Mouse (Mus musculus): Measurements from ENCODE around the gene Otulinl. TPM values are rescaled to one million over a fixed set of nuclear protein-coding genes. Genes with fewer than 3 reads are reported as not detected.

The Otulinl gene
- total RNA-seq, 1 experiment = 1.7 TPM

- no peak overlapping the region for H3K27ac ChIP-seq (ENCODE audit: insufficient read depth, low read depth, low read length, poor library complexity, severe bottlenecking)
- TF ChIP-seq HCFC1 (IDR thresholded peaks at IDR 0.05; ENCODE audit: borderline replicate concordance, insufficient read depth, low read length) (no peak), CHD2 (IDR thresholded peaks at IDR 0.05; ENCODE audit: low read depth, low read length) (no peak), MAFK (IDR thresholded peaks at IDR 0.05; ENCODE audit: insufficient read depth, low read depth, low read length) (no peak), ZNF384 (IDR thresholded peaks at IDR 0.05; ENCODE audit: low read depth, low read length) (no peak), ZC3H11A (IDR thresholded peaks at IDR 0.05; ENCODE audit: borderline replicate concordance, low read depth, low read length) (no peak)
- no peak for DNase-seq (ENCODE audit: low read depth, low spot score)
- no peaks in the 10 kb centered on the region for H3K9me3 ChIP-seq (ENCODE audit: control insufficient read depth, insufficient read depth, low read depth, low read length)
- in situ Hi-C loops (cut with MboI; ENCODE audit: low sequenced_read_pairs in 2 of 2, unreplicated experiment in 2 of 2) = no loop called here
- no peak overlapping the region for H3K9ac ChIP-seq (ENCODE audit: insufficient read depth, low read depth, low read length, poor library complexity, severe bottlenecking)
- no peak overlapping the region for H3K4me3 ChIP-seq (ENCODE audit: insufficient read depth in 1 of 2, low read depth in 1 of 2, low read length in 2 of 2, poor library complexity in 1 of 2, severe bottlenecking in 1 of 2)
- H3K36me3 ChIP-seq (ENCODE audit: control insufficient read depth, insufficient read depth, low read length, poor library complexity, severe bottlenecking) = no peaks in the 10 kb centered on the region
- H3K4me1 ChIP-seq (ENCODE audit: control insufficient read depth in 2 of 2, insufficient read depth in 2 of 2, low read length in 2 of 2, poor library complexity in 1 of 2) = no peaks in the 10 kb centered on the region; a peak in 1 of 4 replicates
Observed at GRCm38 (mm10) chr15:27641171-27641570, 40.2 kb downstream of the Otulinl start.

GRCm38 (mm10) chr15:27633941-27634900 is 47.2 kb downstream of the Otulinl start:
- Histone ChIP-seq H3K27ac (ENCODE audit: insufficient read depth, low read depth, low read length, poor library complexity, severe bottlenecking) (no peak overlapping the region), H3K36me3 (ENCODE audit: control insufficient read depth, insufficient read depth, low read length, poor library complexity, severe bottlenecking) (no peaks in the 10 kb centered on the region), H3K4me3 (ENCODE audit: insufficient read depth in 1 of 2, low read depth in 1 of 2, low read length in 2 of 2, poor library complexity in 1 of 2, severe bottlenecking in 1 of 2) (no peak overlapping the region), H3K4me1 (ENCODE audit: control insufficient read depth in 2 of 2, insufficient read depth in 2 of 2, low read length in 2 of 2, poor library complexity in 1 of 2) (peaks cover 0 to 5% of the 10 kb centered on the region in 2 experiments; a peak in 1 of 4 replicates), H3K9ac (ENCODE audit: insufficient read depth, low read depth, low read length, poor library complexity, severe bottlenecking) (no peak overlapping the region), H3K9me3 (ENCODE audit: control insufficient read depth, insufficient read depth, low read depth, low read length) (no peaks in the 10 kb centered on the region)
- no peak for DNase-seq (ENCODE audit: low read depth, low spot score)
- in situ Hi-C loops (cut with MboI; ENCODE audit: low sequenced_read_pairs in 2 of 2, unreplicated experiment in 2 of 2) = no loop called here
- TF ChIP-seq MAFK (IDR thresholded peaks at IDR 0.05; ENCODE audit: insufficient read depth, low read depth, low read length) (no peak), ZNF384 (IDR thresholded peaks at IDR 0.05; ENCODE audit: low read depth, low read length) (no peak), HCFC1 (IDR thresholded peaks at IDR 0.05; ENCODE audit: borderline replicate concordance, insufficient read depth, low read length) (no peak), CHD2 (IDR thresholded peaks at IDR 0.05; ENCODE audit: low read depth, low read length) (no peak), ZC3H11A (IDR thresholded peaks at IDR 0.05; ENCODE audit: borderline replicate concordance, low read depth, low read length) (no peak)

GRCm38 (mm10) chr15:27630601-27631383 is 50.6 kb downstream of the Otulinl start, which contains the start of gene Otulin:
Gene Otulin (minus strand): TSS chr15:27630693.
- peak; percentile 96 for DNase-seq (ENCODE audit: low read depth, low spot score)
- peaks cover 4% of the 10 kb centered on the region; the same call in 1 of the 2 replicates for H3K36me3 ChIP-seq (ENCODE audit: control insufficient read depth, insufficient read depth, low read length, poor library complexity, severe bottlenecking)
- in situ Hi-C loops (cut with MboI; ENCODE audit: low sequenced_read_pairs in 2 of 2, unreplicated experiment in 2 of 2) = no loop called here
- H3K9me3 ChIP-seq (ENCODE audit: control insufficient read depth, insufficient read depth, low read depth, low read length) = no peaks in the 10 kb centered on the region
- H3K4me3 ChIP-seq (ENCODE audit: insufficient read depth in 1 of 2, low read depth in 1 of 2, low read length in 2 of 2, poor library complexity in 1 of 2, severe bottlenecking in 1 of 2) = peak within 1 kb of the TSS; percentile 82 to 95
- no peak for TF ChIP-seq ZNF384 (IDR thresholded peaks at IDR 0.05; ENCODE audit: low read depth, low read length)
- no peak for TF ChIP-seq MAFK (IDR thresholded peaks at IDR 0.05; ENCODE audit: insufficient read depth, low read depth, low read length)
- peak; percentile 55; the same call in 1 of the 2 replicates for TF ChIP-seq CHD2 (IDR thresholded peaks at IDR 0.05; ENCODE audit: low read depth, low read length)
- TF ChIP-seq HCFC1 (IDR thresholded peaks at IDR 0.05; ENCODE audit: borderline replicate concordance, insufficient read depth, low read length) = peak; percentile 68; the same call in 1 of the 2 replicates
- no peak for TF ChIP-seq ZC3H11A (IDR thresholded peaks at IDR 0.05; ENCODE audit: borderline replicate concordance, low read depth, low read length)
- no peak within 1 kb of the TSS; the same call in 1 of the 2 replicates for H3K27ac ChIP-seq (ENCODE audit: insufficient read depth, low read depth, low read length, poor library complexity, severe bottlenecking)
- peak within 1 kb of the TSS; percentile 91 for H3K9ac ChIP-seq (ENCODE audit: insufficient read depth, low read depth, low read length, poor library complexity, severe bottlenecking)
- H3K4me1 ChIP-seq (ENCODE audit: control insufficient read depth in 2 of 2, insufficient read depth in 2 of 2, low read length in 2 of 2, poor library complexity in 1 of 2) = peaks cover 0 to 14% of the 10 kb centered on the region in 2 experiments; a peak in 1 of 4 replicates
